Mouse (Mus musculus): Measurements from ENCODE around the gene Acin1.

DNA sequence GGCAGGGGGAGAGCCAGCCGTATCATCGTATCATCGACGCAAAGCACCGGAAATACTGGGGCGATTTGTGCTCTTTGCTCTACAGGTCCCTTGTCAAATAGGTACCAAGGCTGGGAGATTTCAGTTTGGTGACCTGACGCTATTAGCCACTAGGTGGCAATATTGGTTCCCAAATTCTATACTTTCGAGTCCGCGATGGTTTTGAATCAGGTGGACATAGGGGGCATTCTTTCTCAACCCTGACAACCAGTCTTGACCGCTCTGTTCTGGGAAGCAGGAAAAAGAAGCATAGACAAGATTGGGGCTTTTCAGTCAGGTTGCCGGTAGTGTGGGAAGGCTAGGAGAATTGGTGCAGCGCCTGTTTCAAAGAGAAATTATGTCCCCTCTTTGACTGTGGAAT is 27.4 kb upstream of the Acin1 start:
- TF ChIP-seq CTCF (IDR thresholded peaks at IDR 0.05; ENCODE audit: borderline replicate concordance, insufficient read depth, low read depth, low read length) (peak; percentile 63; the same call in 1 of the 2 replicates), POLR2A (IDR thresholded peaks at IDR 0.05; ENCODE audit: borderline replicate concordance, insufficient read depth, low read length) (peak; percentile 21; the same call in 1 of the 2 replicates)
